Mouse (Mus musculus): ENCODE measurements around the gene Ccer1. TPM values are rescaled to one million over a fixed set of nuclear protein-coding genes. Genes with fewer than 3 reads are reported as not detected.

The Ccer1 gene
- total RNA-seq (2015; ENCODE audit: low replicate concordance) (not detected in 2 replicates), total RNA-seq (2017; ENCODE audit: low replicate concordance) (not detected in 2 replicates)

DNA sequence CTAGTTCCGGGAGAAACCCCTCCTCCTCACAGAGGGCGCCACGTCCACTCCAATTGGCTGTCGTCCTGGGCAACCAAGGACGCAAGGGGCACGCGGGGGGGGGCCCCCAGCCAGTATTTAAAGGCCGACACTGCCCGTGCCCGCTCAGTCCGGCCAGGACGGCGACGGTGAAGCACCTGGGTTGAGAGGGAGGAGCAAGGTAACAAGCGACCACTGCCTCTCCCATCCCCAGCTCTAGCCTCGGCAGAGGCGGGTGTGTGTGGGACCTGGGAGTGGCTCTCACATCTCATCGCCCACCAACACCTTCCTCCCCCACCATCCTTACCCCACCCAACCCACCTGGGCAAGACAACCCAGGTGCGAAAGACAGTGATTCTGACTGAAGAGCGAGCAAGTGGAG is at the start of gene Ccer1:
Ccer1 (plus strand) TSS at position 147 of the 400 bp plus-strand sequence.
- ATAC-seq (replicated peaks; ENCODE audit: low FRiP score, poor library complexity, severe bottlenecking): 0 out of 2 replicates have a peak, but pooled peaks have one; percentile 10

- ATAC-seq (replicated peaks; ENCODE audit: low FRiP score, poor library complexity, severe bottlenecking): no peak
Observed at GRCm38 (mm10) chr10:97643768-97644167, 49.1 kb upstream of the Ccer1 start, which contains the start of gene Epyc. TSS of gene Epyc (plus strand) at chr10:97644068.

DNA sequence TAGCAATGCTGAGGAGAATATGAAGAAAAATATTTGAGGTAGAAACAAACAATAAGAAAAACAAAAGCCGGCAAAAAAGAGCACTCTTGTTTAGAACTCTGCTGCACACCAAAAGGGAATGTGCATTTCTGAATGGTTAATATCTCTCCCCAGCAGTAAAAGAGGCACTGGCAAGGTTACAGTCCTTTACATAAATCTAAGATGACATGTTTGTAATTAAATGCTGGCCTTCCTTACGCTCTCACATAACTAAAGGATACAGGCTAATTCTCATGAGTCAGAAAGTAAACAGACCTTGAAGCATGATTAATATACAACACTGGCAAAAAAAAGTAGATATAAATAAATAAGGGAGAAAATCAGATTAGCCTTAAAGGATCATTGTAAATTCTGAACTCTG is 42.5 kb upstream of the Ccer1 start:
- ATAC-seq (replicated peaks; ENCODE audit: low FRiP score, poor library complexity, severe bottlenecking): no peak

GRCm38 (mm10) chr10:97659489-97659888 is 33.4 kb upstream of the Ccer1 start:
- ATAC-seq (replicated peaks; ENCODE audit: low FRiP score, poor library complexity, severe bottlenecking): no peak

- ATAC-seq (replicated peaks; ENCODE audit: low FRiP score, poor library complexity, severe bottlenecking): no peak
Observed at GRCm38 (mm10) chr10:97668656-97669055, 24.2 kb upstream of the Ccer1 start.

- no peak for ATAC-seq (replicated peaks; ENCODE audit: low FRiP score, poor library complexity, severe bottlenecking)
Observed at GRCm38 (mm10) chr10:97670202-97670601, 22.7 kb upstream of the Ccer1 start.

DNA sequence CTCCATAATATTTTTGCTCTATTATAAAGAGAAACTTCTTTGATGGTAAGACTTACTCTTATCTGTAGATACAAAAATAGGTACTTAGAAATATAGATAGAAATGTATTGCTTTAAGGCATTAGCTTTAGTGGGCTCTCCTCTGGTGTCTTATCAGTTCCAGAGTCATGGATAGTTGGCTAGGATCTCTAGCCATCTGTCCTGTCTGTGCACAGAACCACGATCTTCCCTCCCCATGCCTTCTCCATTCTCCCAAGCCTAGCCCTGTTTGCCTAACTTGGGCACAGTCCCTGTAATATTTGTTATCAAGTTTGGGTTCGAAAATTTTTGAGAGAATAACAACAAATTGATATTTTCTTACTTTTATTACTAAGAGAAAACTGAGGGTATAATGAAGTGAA is 19.6 kb upstream of the Ccer1 start:
- no peak for ATAC-seq (replicated peaks; ENCODE audit: low FRiP score, poor library complexity, severe bottlenecking)

DNA sequence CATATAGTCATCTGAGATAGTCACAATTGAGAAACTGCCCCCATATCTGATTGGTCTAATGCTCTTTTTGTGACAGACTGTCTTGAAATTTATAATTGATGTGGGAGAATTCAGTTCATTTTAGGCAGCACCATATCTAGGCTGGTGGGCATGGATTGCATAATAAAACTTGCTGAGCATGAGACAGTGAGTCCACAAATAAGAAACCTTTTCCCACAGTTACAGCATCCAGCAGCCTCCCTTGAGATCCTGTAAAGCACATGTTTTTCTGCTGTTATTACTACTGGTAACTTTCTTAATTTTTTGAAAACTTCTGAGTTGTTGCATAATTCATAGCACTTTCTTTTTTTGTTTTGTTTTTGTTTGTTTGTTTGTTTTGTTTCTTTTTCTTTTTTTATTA is 9.9 kb upstream of the Ccer1 start:
- ATAC-seq (replicated peaks; ENCODE audit: low FRiP score, poor library complexity, severe bottlenecking): no peak

GRCm38 (mm10) chr10:97687198-97687597 is 5.7 kb upstream of the Ccer1 start:
- no peak for ATAC-seq (replicated peaks; ENCODE audit: low FRiP score, poor library complexity, severe bottlenecking)

- no peak for ATAC-seq (replicated peaks; ENCODE audit: low FRiP score, poor library complexity, severe bottlenecking)
Observed at GRCm38 (mm10) chr10:97689425-97689824, 3.4 kb upstream of the Ccer1 start.

DNA sequence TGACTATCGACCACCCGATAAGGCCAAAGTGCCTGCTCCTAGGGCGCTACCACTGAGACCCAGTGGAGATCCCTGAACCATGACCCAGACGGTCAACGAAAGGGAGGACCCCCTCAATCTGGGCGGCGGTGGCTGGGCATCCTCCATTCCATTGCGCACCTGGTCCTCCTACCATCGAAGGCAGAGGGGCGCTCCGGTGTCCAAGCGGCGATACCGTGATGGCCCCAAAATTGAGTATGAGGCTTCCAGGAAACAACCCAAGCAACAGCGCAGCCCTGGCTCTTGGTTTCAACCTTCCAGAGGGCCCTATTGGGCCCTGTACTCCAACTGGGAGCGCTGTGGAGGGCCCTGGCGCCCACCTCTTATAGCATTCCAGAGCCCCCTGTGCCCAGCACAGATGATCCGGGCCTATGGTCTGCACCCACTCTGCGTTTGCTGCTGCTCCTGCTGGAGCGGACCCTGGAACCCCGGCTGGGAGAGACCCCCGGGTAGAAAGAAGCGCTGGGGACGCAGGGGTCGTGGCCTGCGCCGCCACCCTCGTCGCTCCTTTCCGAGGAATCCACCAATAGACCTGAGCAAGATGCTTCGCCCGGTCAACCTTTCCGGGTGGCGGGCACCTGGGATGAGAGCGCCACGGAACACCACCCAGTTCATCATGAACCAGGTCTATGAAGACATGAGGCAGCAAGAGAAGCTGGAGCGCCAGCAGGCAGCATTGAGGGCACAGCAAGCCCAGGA is 708 bp downstream of the Ccer1 start:
- ATAC-seq (replicated peaks; ENCODE audit: low FRiP score, poor library complexity, severe bottlenecking): no peak

GRCm38 (mm10) chr10:97702321-97702720 is 9.5 kb downstream of the Ccer1 start:
- ATAC-seq (replicated peaks; ENCODE audit: low FRiP score, poor library complexity, severe bottlenecking): no peak

DNA sequence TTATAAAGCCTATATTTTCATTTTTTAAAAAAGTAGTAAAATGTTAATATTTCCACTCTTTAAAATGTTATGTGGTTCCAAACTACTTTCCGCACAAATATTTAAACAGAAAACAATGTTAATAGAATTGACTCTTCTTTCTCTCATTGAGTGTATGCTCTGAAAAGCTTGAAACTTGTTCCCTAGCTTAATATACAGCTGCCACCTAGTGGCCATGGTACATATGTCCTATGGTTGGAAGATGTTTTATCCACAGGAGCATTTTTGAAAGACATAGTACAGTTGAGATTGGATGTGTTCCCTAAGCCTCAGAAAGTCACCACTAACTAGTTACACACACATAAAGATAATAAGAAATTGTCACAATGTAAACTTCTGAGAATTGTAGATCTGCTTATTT is 11.7 kb downstream of the Ccer1 start:
- no peak for ATAC-seq (replicated peaks; ENCODE audit: low FRiP score, poor library complexity, severe bottlenecking)

DNA sequence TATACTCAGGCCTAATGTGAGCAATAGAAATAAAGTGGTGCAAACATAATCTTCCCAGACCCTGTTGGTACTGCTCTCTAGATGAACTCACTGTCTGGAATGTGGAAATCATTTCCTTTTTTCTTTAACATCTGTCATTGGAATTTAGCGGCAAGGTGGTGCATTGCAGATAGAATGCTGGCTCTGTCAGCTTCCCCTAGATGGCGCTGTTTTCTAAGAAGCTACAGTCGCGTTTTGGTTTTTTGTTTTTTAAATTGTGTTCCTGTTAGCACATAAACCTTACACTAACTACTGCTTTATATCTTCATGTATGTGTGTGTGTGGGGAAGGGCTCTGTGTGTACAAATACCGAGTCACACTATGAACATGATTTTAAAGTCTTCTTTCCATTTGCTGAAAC is 19.8 kb downstream of the Ccer1 start:
- no peak for ATAC-seq (replicated peaks; ENCODE audit: low FRiP score, poor library complexity, severe bottlenecking)

GRCm38 (mm10) chr10:97714584-97714983 is 21.7 kb downstream of the Ccer1 start:
- ATAC-seq (replicated peaks; ENCODE audit: low FRiP score, poor library complexity, severe bottlenecking): no peak

- no peak for ATAC-seq (replicated peaks; ENCODE audit: low FRiP score, poor library complexity, severe bottlenecking)
Observed at GRCm38 (mm10) chr10:97715289-97715906, 22.5 kb downstream of the Ccer1 start.

DNA sequence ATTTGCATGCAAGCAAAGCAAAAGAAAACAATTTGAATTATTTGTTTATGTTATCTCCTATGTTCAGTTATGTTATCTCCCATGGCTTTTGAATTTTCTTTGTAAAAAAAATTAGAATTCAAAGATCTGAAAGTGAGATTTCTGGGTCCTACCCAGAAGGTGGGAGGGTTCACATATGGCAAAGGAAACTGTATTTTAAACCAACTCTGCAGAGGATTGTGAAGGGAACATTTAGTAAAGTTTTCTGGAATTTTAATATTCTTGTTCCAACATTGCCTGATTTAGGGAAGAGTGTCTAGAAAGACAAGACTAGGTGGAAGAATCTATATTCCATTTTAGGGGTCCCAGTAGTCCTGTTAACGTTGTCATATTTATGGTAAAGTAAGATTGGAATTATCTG is 24.4 kb downstream of the Ccer1 start:
- ATAC-seq (replicated peaks; ENCODE audit: low FRiP score, poor library complexity, severe bottlenecking): no peak

GRCm38 (mm10) chr10:97718021-97718420 is 25.2 kb downstream of the Ccer1 start:
- no peak for ATAC-seq (replicated peaks; ENCODE audit: low FRiP score, poor library complexity, severe bottlenecking)

DNA sequence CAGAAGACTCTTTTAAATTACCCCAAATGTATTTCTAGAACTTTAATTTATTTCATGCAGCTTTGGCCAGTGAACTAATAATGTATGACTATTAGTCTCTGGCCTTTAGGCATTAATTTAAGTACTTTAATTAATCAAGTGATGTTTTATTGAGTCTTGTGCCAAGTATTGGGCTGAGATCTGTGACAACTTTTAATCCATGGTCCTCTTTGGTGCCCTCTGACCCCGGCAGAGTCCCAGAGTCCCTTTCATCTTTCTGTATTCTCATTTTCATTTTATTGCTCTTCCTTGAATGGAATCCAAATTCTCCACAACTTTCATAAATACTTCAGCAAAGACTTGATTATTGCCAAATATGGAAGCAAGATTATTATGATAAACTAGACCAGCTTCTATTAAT is 27.8 kb downstream of the Ccer1 start:
- ATAC-seq (replicated peaks; ENCODE audit: low FRiP score, poor library complexity, severe bottlenecking): no peak

DNA sequence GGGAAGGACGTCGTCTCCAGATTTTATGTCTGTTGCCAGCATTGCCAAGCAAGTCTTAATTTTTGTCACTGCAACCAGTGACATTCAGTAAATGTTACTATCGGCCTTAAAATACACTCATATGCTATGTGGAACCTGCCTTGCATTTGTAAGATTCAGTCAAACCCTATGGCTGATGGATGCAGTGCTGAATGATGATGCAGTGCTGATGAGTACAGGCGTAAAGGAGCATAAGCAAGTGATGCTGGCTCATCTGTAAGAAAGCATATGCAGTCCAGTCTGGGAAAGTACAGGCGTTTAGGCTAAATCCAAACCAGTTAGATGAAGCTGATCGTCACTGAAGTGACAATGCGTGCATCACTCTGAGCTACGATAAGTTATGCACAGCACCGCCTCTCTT is 29.9 kb downstream of the Ccer1 start:
- ATAC-seq (replicated peaks; ENCODE audit: low FRiP score, poor library complexity, severe bottlenecking): no peak

- no peak for ATAC-seq (replicated peaks; ENCODE audit: low FRiP score, poor library complexity, severe bottlenecking)
Observed at GRCm38 (mm10) chr10:97725929-97726328, 33.1 kb downstream of the Ccer1 start.

All from erythroid progenitor cell, adult 5-6 weeks (primary cell).